Mouse (Mus musculus) layer of hippocampus, postnatal 36 days (tissue): ENCODE data around the gene Dock2. TPM values are rescaled to one million over a fixed set of nuclear protein-coding genes. Genes with fewer than 3 reads are reported as not detected.

Experiments used
- DNase-seq, 2 experiments: peaks; one replicate each; pipeline ENCODE4 v3.0.0; 2022
- total RNA-seq, 2 experiments: library from RNA; stranded (reverse); gene quantifications; 2 replicates each; pipeline ENCODE4 v1.2.3; 2021

Gene Dock2
- total RNA-seq, 2 experiments from 2014 or later = 2.2 to 3.0 TPM

DNA sequence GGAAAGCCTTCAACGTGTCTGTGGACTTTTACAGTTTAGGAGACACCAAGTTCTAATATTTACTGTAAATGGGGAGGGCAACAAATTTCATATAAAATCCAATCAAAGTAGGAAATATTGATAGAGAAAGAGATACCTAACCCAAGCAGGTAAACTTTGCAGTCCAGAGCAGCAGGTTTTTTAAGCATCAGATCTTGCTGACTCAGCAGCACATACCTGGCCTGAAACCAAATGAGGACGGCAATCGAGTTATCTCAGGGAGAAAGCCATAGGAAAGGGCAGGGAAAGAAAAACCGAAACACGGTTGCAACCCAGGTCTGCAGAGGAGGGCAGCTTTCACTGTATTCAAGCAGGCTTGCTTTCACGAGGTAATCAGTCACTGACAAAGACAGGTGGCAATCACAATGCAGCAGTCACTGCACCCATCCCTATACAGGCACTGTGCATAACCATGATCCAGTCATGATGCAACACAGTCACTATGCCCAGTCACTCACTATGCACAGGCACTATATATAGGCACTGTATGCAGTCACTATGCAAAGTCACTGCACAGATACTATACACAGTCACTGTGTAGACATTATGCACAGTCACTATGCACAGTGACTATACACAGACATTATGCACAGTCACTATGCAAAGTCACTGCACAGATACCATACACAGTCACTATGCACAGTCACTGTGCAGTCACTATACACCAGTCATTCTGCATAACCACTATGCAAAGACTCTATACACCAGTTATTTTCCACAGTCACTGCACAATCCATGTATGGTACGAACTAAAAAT, 258.4 kb downstream of the Dock2 start:
- DNase-seq = no peak

DNA sequence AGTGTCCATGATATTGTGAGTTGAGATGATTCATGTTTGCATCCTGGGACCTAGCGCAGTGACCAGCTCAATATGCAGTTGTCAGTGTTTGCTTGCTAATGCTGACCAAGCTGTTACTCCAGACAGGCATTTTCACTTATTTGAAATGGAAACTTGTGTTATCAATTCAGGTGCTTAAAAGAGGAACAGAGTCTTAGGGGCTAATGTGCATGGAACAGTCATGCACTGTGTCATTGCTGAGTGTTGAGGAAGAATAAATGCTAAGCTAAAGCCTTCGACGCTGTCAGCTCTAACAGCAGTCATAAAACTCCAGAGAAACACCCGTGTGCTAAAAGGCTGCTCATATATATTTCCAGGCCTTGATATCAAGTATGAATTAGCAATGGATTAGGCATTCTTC, 259.1 kb downstream of the Dock2 start:
- no peak for DNase-seq

DNA sequence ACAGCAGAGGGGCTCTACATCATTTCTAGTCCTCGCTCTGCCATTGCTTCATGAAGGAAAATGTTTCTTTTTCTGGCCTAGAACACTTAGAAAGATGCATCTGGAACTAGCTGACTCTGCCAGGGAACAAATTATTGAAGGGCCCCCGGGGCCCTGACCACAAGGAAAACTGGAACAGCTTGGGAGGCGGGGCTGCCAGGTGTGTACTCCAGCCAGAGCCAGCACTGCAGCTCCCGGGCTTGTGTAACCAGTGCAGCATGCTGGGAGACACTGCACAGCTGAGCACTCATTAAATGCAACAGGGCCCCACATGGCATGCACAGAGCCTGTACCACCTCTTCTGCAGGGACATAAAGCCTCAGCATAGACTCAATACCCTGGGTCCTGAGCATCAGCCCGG, 265.1 kb downstream of the Dock2 start:
- DNase-seq = no peak

DNA sequence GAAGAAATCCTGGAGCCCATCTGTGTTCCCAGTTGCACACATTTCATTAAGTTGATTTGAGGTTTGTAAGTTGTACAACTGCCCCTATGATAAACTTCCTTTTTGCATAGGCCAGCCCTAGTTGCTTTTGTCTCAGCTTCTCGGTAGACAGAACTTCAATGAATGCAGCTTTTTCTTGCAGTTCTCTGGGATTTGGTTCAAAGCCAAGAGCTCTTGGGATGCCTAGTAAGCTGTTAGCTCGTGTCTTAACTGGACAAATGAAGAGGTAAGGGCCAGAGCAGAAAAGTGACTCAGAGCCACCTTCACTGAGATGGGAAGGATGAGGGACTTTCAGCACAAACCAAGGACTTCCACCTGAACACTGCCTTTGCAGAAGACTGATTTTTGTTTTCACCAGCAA, 266.7 kb downstream of the Dock2 start:
- DNase-seq = no peak

DNA sequence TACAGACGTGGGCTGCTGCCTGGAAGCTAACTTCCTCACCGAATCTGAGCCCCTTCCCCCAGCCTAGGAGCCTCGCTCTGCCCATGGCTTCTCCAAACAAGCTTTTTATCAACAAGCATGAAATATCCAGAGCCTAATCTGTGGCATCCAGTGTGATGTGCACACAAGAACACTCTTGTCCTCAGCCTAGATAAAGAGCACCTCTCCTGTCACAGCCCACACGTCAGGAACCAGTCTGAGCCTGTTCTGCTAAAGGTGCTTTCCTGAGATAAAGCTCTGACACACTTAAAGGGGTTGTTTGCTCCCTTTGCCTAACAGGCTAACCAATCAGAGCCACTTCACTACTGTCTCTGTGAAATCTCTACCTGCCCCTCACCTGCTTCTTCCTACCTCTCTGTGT, 268.4 kb downstream of the Dock2 start:
- no peak for DNase-seq

DNA sequence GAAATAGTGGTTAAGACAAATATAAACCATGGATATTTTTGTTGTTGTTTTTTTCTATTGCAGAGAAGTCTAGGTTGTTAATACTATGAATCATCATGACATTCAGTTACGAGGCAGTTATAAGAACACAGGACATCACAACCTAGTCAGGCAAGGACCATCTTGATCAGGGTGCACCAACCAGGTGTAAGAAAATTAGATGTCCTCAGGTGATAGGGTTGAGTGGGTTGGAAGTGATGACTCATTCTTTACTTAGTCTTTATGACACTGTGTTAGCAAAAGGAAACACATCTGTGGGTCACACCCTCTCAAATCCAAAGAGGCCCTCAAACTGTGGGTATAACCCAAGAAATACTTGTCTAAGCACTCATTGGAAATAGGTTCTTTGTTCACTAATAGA, 277.3 kb downstream of the Dock2 start:
- no peak for DNase-seq

DNA sequence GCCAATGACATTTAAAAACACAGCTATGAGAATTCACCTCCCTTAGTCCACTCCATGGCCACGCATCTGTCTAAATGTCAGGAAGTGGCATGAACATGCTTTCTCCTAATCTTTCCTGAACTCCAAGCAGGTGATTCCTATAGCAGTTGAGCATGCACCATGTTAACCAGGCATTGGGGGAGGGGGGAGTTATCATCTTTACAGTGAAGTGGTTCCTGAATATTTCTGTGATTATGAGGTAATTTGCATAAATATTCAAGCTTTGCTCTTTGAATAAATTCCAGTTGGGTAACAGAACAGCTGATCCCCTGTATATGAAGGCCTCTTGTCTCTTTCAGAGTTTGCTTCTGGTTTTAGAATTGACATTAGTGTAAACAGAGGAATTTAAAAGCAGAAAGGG, 284.0 kb downstream of the Dock2 start:
- no peak for DNase-seq

DNA sequence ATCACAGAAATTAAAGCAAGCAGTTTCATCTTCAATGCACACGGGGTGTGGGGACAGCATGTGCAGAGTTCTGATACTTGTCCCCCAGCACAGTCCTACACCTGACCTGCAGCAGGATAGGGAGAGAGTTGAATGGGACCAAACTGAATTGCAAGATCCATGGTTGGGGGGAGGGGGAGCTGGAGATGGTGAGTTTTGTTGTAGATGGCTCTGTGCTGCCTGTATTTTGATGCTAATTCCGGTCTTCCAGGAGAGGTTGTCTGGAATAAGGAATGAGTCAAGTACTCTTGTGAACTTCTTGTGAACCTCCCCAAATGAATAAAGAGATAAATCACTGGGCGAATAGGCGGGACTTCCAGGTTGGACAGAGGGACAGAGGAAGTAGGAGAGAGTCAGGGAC, 289.0 kb downstream of the Dock2 start:
- no peak for DNase-seq

DNA sequence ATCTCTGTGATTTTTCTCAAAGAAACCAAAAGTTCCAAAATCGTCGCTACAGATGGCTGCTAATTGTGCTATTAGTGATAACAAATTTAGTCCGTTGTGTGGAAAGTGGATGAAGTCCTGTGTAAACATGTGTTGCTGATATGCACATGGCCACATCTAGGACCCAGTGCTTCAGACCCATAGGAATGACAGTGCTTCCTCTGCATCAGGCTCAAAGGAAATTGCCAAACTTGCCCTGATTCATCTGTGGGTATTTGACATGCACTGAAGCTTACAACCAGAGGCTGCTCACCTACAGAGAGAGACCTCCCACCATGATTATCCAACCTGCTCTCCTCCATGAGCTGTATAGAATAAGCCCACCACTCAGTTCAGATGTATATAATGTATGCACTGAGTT, 290.7 kb downstream of the Dock2 start:
- no peak for DNase-seq

DNA sequence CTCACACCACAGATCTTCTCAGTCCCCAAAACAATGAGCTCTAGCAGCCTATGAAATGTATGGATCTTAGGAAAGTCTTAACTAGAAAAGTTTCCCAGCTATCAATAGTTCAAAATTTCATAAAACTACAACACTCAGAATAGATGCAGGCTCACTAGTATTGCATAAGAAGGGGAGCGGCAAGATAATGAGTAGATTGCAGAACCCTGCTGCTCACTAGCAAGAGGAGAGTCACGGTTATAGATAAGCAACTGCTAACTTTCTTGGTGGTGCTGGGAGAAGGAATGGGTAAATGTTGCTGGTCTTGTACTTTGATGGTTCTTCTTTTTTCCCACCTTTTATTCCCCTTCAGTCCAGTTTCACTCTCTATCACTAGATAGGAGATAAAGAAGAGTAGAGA, 291.5 kb downstream of the Dock2 start:
- no peak for DNase-seq

DNA sequence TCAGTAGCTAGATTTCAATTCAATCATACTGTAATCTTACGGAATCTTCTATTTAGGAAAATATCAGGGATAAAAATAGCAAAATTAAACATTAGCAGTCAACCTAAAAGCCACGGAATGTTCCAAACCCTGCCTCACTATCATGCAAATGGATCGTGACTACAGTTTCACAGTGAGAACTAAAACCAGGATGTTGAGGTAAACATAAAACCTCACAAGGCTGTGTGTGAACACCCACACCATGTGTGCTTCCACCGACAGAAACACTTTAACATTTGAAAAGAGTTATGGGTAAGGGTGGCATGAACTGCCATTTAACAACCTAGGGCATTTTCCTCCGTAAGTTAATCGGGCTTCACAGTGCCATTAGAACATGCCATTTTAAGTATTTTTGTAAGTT, 294.1 kb downstream of the Dock2 start:
- no peak for DNase-seq

DNA sequence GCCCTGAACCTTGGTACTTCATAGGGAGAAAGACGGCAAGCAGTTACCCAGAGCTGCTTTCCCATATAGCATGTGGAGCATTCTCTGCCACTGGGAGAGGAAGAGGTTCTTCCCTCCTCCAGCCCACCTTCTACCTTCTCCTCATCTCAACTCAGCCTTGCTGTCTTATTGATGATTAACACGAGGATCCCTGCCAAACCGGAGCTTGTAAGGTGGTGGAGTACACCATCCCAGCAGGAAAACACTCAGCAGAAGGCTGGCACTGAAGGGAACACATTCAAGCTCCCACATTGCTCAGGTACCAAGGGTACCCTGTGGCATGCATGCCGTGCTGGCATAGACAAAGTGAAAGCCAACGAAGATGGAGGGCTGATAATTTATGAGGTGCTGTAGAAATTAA, 304.4 kb downstream of the Dock2 start:
- DNase-seq = no peak

DNA sequence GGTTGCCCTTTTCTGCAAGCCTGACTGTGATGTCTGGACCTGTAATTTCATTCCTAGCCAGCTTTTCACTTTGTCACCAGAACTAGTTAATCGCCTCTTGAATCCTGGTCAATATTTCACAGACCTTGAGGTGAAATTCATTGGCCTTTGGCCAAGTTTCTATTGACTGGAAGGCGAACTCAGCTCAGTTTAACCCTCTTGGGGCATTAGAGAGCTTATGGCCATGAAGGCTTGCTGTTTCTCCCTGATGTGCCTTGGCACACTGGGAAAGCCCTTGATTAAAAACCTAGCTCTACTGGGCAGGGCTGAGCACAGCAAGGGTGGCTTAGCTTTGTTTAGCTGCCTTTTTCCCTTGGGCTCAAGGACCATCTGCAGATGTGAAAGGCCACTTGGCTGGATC, 313.9 kb downstream of the Dock2 start:
- DNase-seq = no peak

DNA sequence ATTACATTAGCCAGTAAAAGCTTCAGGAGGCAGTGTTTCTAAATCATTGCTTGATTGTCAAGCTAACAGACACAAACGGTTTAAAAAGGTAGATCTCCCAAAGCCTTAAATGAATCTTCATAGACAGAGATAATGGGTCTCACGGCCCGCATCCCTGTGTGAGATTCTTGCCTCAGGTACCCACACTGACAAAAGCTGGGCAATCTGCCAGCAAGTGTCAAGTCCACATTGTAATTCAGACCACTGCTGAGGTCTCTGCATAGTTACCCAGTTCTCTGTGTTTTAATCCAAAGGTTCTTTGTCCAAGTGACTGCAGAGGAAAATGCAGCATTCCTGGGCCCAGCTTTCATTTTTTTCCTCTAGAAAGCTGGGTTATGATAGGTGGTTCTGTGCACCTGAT, 315.1 kb downstream of the Dock2 start:
- DNase-seq = no peak

DNA sequence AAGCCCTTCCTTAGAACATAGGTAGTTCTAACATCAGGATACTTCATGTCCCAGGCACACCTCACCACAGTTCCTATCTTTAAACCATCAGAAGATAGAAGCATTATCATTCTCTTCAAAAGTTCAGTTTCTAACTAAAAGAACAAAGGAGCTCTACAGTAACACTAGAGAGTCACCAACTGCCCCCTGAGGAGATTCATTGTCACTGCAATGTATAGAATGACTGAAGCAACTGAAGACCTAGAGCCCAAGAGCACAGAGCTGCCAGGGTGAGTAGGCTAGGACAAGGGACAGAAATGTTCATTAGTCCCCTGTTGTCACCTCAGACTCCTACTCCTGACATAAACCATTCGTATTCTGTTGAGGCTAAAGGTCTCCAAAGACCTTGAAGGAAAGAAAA, 316.6 kb downstream of the Dock2 start:
- no peak for DNase-seq

DNA sequence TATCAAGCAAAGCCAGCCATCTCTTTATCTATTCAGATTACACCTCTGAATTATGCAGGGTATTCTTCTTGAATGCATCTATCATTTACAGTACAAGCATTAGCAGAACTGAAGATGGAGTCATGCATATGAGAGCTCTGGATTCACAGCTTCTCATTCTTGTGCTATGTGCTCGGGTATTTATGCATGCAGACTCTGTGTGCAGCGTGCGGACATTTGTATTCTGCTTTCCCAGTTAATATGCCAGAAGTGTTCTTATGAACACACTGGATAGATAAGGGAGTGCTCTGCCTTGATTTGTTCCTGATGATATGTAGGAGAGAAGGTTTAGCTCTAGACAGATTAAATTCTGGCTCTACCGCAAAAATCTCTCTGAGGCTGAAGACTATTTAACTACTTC, 333.7 kb downstream of the Dock2 start:
- DNase-seq = no peak

DNA sequence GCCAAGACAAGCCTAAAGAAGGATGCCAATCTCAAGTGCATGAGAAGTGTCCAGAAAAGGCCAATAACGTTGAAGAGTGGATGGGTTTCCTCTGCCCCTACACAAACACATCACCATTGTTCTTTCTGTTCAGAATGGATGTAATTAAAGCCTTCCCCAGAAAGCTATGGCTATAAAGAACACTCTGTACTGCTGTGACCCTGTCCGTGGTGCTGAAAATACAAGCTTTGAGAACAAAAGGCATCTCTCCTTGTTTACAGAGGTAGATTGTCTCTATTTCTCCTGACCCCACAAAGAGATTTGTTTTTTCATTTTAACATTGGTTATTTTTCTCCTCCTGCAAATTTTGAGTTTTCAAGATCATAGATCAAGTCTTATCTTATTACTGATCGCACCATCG, 335.8 kb downstream of the Dock2 start:
- peak in 1 of 2 experiments; percentile 1 for DNase-seq

DNA sequence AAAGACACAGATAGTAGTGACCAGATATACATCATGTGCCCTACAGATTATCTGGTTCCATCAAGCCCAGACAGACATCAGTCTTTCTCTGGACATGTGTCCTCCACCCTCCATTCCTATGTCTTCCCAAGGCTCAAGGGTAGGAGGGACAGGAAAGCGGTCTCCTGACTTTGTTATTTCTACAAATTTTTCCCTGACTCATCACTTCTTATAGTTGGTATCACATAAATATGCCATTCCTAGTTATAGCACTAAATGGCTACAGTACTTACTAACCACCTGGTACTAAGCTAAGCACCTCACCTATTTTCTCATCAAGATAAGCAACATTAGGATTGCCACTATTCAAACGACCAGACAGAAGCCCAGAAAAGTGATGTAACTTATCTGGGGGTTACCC, 345.3 kb downstream of the Dock2 start:
- no peak for DNase-seq

DNA sequence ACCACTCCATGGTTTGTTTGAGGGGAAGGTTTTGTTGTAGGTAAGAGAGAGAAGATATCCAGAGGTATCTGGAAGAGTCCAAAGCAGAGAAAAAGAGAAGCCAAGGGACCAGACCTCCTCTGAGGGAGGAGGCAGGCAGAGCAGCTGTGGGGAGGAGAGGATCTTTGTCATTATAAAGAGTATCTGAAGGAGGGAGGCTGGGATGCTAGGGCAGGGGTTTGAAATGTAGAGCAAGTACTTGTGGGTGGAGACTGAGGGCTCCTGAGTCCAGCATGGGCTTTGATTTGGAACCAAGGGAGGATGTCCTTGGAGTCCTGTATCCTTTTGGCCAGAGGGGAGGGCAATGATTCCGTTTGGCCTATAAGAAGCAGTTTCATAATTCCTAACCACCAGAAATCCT, 346.2 kb downstream of the Dock2 start:
- no peak for DNase-seq

DNA sequence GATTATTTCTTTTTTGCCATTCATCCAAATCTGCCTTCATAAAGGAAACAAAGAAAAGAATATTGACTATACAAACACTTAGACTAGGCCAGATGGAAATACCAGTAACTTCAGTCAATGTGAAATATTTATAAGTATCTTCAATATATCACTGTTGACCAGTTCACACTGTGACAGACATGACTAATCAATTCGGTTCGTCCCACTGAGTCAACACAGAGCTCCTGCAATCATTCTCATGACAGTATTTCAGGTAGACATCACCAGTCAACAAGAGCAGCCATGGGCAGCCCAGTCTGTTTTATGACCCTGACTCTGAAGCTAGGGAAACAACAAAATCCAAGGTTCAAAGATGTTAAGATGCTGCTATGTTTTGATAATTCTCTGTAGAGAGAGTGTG, 351.7 kb downstream of the Dock2 start:
- DNase-seq = no peak

DNA sequence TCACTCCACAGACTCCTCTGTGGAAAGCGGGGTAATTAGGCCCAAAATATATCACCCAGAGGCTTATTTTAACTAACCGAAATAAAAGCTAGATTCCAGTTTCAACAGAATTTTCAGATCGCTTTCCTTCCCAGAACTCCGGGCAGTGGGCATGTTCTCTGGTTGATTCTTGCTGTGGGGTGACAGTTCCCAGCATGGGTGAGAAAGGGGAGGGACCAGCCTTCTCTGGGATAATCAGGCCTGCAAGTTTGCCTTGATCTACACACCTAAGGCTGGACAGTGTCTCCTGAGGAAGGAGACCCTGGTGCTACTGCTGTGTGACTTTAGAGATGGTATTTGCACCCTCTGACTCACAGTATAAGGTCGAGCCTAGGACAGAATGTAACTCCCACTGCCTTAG, 352.3 kb downstream of the Dock2 start:
- DNase-seq = no peak

DNA sequence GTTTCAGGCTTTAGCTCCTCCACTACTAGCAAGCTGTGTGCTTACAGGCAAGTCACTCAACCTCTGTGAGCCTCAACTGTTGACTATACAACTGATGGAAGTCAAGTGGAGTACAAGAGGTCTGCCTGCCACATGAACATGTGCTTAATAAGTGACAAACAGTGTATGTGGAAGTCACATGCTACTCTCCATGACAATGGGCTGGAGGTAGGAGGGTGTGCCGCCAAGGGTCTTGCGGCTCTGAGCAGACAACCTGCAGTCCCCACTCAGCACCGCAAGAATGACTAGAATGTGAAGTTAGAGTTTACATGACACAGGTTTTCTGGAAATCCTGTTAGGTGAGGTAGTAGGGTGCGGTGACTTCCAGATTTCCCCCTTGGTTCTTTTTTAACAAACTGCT, 352.8 kb downstream of the Dock2 start:
- no peak for DNase-seq

DNA sequence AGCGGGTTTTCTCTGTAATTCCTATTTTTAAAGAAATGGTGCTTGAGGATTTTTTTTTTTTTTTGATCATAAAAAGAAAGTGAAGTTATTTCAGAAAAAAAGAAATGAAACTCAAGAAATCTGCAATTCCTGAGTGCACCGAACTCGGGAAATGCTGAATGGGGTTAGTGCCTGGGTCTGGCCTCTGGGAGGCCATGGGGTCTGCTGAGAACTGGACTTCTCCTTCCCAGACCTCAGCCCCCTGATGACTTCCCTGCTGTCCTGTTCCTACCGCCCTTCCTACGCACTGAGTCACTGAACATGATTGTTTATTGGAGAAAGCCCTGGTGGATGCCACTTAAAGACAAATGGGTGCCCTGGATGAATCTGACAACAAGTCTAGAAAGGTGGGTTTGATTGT, 356.5 kb downstream of the Dock2 start:
- no peak for DNase-seq

DNA sequence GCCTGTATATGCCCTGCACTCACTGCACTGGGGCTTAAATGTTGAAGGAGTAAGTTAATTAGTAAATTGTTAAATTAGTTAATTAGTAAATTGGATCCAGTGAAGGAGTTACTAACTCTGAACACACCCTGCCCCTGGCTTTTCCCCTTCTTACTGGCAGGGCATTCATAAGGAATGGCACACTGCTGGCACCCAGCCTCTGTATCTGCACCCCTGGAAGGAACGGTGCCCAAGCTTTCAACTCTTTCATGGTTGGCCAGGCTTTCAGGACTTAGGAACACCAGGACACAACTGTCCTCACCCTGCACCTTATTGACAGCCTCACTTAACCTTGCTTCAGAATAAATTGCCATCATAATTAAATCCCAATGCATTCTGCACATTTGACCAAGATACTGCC, 359.1 kb downstream of the Dock2 start:
- DNase-seq = no peak

DNA sequence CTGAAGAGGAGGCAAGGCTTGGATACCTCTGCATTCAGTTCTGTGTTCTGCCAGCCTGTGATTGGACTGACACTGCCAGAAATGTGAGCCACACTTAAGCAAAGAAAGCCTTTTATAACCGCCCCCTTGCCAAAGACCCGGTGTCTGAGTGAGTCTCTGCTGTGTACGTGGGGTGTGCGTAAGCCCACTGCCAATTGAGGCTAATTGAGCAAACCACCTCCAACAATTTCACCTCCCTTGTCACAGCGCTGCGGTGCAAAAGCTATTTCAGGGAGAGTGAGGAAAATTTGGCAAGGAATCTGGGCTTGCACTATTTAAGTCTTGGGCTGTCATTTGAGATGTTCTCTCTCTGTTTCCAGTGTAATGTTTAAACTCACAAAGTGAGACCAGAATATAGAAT, 362.6 kb downstream of the Dock2 start:
- no peak for DNase-seq
